Mouse (Mus musculus) left cerebral cortex, adult 18-20 months (tissue): ENCODE measurements around the gene Slc39a11. TPM values are rescaled to one million over a fixed set of nuclear protein-coding genes. Genes with fewer than 3 reads are reported as not detected.

ENCODE experiments used
- DNase-seq, 2 experiments: peaks; one replicate each; pipeline ENCODE4 v3.0.0; 2021 to 2022; ENCODE audit warnings: low spot score in 2 of 2, mixed read lengths in 1 of 2
- total RNA-seq, 2 experiments: library from RNA; stranded (reverse); gene quantifications; 2 replicates each; pipeline ENCODE4 v1.2.3; 2021

Gene Slc39a11
- total RNA-seq, 2 experiments from 2014 or later = 13.9 to 15.3 TPM

DNA sequence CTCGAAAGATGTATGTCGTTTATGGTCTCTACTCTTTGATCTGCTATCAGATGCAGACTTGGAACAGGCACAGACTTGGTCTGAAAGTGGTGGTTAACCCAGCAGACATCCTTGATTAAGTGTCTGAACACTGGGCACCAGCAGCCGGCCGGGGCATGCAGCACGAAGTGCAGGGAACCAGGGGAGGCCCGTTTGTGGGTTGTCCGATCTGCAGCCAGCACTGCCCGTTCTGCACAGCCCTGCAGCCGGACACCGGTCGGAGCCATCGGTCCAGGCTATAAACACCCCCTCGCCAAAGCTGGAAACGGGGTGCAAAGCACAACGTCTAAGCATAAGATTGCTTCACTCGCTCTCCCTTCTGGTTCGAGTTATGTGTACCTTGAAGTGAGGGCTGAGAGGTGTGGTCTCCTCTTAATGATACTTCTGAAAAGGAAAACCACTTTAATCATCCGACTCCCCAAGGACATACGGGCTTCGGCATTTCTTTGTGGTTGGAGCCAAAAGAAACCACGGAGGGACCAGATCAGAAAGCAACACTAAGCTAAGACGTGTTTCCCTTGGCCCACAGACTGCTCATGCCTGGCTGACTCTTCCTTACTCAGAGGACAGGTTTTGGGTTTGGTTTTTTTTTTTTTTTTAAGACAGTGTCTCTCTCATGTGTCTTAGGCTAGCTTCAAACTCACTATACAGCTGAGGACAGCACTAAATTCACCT is 352.8 kb downstream of the Slc39a11 start:
- no peak for DNase-seq

DNA sequence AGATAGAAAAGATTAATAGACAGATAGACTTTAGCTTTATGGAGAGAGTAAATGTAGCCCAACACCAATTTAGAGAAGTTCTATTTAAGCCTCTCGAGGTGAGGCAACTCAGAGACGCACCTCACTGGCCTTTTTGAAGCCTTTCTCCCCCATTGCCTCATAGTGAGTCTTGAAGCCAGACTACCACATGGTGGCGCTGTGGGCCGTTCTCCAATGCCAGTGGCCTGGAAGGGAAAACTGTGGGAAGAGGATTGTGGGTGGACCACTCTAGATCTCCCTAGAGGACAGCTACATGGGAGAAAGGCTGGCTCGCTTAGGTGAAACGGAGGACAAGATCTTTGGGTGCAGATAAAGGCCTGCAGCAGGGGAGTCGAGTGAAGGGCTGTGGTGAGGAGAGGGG is 353.7 kb downstream of the Slc39a11 start:
- DNase-seq = peak; percentile 86 to 92

DNA sequence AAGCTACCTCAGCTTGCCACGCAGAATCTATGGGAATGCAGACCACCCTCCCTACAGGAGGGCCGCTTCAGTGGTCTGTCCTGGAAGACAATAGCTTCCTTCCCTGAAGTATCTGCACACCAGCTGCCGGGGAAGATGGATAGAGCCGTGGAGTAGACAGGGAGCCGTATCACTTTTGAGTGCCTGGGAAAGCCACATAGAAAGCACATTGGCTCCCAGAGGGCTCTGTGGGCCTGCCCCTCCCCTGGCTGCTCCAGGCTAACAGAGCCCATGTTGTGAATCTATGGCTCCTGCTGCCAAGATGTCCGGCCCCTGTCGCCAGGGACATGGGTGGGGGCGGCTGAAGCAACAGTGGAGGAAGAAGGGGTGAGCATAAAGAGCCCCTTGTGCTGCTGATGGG is 355.4 kb downstream of the Slc39a11 start:
- DNase-seq = peak; percentile 10 to 20

DNA sequence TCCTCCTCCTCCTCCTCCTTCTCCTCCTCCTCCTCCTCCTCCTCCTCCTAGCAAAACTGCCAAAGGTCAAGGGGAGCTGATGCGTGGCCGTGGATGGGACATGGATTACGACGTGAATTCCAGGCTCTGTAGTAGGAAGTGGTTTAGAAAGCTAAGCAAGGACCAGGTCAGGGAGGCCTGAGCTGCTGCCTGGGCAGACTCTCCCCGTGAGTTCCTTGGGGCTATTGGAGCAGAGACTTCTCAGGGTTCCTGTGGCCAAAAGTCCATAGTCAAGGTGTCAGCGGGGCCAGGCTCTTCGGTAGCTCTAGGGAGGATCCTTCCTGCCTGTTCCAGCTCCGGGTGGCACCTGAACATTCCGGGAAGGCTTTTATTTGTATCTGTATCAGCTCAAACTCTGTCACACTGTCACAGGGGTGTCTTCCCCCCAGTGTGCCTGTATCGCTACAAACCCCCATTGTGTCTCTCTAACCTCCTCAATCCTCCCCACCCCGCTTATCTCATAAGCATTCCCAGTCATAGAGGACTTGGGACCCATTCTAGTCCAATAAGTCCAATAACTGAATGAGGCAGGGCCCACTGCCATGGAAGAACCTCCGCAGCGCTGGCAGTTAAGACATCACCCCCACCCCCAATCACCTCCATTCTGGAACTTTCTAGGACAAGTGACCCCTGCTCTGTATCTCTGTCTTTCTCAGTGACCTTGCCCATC is 356.8 kb downstream of the Slc39a11 start:
- DNase-seq = no peak

DNA sequence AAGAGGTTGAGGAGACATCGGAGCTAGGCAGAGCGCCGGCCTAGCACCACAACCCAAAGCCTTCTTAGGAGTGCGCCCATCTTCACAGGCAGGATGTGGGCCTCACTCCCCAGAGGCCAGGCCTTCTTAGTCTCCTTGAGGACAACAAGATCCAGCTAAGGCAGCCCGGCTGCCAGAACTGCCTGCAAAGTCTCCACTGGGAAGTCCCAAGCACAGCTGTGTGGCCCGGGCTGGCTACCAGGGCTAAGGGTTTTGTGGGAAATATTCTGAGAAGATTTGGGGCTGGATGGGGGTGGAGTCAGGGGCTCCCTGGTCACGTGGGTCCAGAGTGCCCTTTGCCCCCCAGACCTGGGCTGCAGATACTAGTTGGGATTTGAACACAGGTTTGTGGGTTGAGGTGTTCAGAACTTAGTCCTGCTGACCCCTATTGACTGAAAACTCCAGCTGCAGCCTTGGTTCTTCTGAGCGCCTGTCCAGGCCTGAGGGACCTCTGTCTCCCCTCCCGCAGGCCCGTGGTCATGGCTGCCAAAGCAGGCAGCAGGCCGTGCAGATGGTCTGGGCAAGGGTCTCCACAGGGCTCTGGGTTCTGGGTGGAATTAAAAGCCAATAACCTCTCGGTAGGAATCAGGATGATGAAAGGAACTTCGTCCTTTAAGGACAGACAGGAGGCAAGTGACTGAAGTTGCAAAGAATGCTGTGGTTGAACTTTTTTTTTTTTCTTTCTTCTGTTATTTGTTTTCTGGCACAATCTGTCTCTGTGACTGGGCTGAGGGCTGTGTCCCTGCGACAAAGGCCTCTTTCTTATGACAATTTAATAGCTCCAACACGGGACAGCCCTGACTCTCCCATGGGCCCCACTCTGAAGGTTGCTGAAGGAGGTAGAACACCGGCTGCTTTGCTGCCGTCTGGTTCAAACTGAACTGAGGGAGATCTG is 357.8 kb downstream of the Slc39a11 start:
- DNase-seq = no peak

DNA sequence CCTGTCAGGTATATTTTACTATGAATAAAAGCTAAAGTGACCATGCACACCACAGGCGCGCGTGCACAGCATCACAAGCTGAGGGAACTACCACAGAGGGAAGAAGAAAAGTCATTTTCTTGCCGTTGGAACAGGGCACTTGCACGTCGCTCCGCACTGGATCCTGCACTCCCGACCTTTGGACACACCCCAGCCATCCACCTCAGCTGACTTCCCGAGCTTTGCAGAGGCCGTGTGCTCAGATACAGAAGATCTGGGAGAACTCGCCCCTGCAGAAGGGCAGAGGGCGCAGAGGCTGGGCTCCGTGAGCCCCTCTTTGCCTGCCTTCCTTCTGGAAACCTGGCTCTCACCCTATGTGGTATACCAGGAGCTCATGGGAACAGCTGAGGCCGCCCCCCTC is 359.0 kb downstream of the Slc39a11 start:
- DNase-seq = no peak

DNA sequence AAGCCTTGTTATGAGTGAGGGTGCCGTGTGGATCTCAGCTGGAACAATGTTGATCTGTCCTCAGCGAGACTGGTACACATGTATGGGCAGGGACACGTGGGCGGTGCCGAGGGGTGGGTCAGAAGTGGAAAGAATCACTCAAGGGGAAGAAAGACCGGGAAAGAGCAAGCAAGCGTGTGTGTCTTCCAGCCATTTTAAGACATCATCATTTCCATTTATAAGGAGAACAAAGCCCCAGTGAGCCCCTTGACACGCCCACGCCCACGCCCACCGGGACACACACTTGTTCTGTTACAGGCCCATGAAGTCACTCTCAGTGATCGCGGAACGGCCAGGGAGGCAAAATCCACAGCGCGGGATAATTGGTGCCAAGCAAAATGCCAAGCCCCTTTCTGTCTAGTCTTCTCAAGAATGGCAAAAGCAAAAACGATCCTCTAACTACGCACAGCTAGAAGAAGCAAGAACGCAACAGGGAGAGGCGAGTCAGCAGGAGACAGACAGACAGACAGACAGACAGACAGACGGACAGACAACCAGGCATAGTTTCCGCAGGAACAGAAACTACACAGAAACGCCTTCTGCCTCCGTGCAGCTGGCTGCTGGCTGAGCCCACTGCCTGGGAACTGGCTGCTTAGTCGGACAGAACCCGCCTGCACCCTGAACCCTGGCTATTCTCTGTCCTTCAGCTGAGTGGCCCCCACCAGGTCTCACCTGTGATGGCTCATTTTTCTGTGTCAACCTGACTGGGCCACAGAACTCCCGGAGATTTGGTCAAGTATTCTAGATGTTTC is 364.7 kb downstream of the Slc39a11 start:
- no peak for DNase-seq

DNA sequence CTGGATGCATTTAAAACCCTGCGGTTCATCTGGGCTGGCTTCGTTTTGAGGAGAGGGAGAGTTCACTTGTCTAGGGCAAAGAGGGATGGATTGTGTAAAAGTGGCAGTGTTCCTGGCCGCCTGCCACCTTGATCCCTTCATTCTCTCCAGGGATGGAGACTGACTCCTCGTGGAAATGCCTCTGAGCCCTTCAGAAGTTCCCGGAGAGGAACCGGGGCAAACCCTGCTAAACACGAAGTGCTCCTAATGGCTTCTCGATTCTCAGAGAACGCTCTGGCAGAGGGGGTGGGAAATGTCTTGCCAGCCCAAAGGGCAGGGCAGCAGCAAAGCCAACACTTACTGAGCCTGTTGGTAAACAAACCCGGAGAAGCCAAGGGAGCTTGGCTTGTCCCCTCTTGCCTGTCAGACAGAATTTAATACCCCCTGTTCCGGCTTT is 366.5 kb downstream of the Slc39a11 start:
- peak; percentile 21 to 26 for DNase-seq

DNA sequence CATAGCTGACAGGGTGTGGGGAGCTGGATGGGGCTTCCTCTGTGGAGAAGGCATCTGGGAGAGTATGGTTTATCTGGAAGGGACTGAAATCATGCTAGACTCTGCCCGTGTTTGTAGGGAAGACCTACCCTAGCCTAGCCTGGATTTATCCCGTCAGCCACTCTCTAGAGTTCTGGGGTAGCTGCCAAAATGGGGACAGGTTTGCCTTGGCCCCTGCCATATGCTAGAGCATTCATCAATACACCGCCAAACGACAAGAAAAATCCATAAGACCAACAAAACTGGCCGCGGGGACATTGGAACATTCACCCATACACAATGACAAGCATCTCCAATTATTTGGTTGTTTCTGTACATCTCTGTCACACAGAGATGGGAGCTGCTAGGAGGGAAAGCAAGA is 371.6 kb downstream of the Slc39a11 start:
- DNase-seq = no peak

DNA sequence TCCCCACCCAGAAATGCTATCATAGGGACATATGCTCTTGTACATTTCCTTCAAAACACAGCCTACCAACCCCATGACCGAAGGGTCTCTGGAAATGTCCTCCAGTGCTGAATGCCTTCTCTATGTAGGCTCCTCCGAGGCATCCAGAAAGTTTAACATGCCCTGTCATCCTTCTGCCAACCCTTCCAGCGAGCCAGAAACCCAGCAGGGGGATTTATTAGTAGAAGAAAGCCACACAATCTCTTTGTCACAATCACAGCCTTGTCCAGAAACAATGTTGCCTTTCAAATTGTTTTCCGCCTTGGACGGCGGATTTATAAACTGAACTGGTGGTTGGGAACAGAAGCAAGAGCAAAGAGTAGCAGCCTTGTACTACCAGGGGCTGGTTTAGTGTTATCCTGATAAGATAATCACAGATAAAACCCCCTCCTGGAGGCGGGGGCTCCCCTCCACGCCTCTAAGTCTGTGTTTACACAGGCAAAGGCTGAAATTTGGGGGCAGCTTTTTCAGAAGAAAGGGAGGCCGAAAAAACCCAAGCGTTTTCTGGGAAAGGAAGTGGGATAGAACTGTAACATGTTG is 372.8 kb downstream of the Slc39a11 start:
- no peak for DNase-seq

DNA sequence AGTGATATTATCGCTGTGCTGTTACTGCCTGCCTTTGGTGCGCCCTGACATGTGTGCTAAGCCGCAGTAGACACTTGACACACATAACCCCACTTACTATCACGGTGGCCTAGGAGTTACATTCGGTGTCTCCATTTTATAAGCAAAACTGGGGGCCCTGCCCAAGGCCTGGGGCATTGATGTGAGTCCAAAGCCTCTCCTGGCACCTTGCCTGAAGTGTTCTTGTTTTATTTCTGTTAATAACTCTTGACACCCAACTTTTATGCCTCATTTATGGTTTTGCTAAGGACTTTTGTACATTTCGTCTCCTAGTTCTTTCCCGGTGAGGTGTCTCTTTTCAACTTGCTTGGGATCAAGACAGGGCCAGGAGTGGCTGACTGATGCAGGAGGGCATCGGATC is 373.4 kb downstream of the Slc39a11 start:
- no peak for DNase-seq

DNA sequence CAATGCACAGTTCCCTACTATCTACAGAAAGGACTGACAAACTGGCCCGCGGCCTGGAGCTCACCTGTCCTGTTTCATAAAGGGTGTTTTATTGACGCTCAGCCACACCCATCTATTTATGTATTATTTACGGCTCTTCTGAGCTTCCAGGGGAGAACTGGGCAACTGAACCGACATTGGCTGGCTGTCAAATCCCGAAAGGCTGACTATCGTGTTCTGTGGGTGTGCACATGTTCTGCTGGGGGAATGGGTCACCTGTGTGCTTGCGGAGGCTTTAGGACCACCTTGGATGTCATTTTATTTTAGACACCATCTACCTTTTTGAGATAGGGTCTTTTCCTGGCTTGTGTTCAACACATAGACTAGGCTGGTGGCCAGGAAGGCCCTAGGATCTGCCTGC is 375.8 kb downstream of the Slc39a11 start:
- no peak for DNase-seq

DNA sequence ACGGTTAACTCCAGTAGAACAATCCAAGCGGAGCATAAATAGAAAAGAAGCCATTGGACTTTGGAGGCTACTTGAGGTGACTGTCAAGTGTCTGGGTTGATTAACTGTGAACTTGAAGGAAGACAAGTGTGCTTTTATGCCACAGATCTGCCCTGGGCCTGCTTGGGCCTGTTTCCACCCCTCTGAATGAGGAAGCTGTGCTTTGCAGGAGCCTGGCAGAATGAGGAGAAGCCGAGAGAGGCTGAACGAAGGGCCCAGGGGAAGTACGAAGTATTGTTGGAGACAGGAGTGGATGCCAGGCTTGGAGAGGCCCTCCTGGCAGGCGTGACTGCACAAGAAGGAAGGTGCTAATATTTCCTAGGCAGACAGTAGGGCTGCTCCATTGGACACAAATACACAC is 378.0 kb downstream of the Slc39a11 start:
- DNase-seq = no peak

DNA sequence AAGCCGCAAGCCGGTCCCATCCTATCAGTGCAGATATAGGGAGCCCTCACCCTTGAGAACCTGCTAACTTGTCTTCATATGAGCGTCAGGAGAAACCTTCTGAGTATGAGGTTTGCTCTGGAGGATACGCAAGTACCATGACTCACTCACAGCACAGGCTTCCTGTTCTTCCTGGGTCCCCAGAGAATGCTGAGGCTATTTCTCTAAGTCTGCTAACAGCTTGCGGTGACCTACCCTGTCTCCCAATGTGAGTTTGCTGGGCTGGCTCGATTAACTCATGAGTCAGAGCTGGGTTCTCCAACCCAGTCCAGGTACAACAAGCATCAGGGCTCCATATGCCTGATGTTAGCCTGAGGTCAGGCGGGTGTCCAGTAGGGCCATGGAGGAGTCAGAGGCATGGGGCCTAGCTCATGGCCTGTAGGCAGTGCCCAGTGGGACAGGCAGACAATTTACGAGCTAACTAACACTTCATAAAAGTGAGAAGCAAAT is 381.0 kb downstream of the Slc39a11 start:
- no peak for DNase-seq

DNA sequence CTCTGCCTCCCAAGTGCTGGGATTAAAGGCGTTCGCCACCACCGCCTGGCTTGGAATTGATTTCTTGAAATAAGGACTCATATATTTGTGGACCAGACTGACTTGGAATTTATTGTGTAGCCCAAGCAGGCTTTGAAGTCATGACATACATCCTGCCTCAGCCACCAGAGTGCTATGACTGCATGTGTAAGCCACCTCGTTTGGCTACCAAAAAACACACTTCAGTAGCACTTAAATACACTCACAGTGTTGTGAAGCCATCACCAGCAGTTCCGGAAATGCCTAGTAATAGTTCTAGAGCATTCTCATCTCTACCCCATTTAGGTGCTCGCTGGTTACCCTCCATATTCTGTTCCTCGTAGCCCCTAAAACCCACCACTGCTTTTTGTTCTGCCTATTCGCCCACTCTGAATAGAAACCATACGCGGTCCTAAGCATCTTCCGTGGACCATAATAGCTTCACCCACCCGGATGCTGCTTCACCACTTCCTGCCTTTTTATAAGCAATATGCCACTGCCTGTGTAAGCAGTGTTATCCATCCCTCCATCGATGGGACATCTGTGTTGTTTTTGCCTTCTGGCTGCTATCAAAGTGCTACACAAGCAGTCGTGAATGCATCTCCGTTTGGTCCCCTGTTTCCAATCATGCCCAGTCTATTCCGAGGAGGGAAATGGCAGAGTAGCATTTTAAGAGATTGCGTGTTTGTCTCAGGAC is 382.2 kb downstream of the Slc39a11 start:
- DNase-seq = no peak

DNA sequence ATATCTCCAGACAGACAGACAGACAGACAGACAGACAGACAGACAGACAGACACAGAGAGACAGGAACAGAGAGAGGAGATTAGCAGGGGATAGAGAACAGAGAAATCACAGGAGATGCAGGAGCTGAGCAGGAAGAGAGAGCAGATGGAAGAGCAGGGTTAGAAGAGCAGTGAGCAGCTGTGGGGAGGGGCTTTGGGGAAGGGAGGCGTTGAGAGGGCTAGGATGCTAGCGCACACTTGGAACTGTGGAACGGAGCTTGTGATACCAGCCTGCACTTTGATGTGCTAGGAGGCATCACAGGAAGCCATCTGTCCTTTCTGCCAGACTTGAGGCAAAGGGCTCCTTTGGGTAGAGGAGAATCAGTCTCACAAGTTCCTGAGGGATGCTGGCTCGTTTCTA is 383.2 kb downstream of the Slc39a11 start:
- DNase-seq = peak; percentile 7 to 12

DNA sequence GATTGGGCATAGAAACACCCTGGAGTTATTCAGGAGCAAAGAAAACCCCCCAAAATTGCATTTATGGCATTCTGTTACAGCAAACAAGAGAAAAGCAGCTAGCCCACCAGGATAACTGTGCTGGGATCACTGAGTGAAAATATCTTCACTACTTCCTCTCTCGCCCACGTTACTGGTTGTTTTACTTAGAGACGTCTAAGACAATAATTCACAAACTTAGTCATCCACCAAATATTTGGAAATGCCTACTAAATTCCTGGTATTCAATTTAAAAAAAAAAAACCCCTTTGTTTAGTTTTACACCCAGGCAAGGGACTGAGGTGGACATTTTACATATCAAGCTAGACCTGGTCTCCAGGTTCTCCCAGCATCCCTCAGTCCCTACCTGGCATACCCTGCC is 384.3 kb downstream of the Slc39a11 start:
- DNase-seq = no peak

DNA sequence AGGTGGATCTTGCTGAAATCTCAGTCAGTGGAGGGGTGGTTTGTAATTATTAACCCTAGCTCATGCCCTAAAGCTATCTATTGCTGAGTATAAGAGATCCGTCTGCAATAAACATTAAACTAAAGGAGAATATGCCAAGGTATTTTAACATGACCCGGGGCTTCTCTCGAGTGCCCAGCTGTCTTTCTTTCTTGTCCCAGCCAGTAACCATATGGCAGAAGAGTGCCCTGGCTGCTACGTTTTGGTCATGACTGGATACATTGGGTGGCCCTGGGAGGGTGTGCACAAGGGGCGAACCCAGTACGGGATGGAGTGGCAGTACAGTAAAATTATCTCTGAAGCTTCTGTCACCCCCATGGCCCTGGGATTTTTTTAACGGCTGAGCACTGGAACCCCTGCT is 385.9 kb downstream of the Slc39a11 start:
- no peak for DNase-seq

DNA sequence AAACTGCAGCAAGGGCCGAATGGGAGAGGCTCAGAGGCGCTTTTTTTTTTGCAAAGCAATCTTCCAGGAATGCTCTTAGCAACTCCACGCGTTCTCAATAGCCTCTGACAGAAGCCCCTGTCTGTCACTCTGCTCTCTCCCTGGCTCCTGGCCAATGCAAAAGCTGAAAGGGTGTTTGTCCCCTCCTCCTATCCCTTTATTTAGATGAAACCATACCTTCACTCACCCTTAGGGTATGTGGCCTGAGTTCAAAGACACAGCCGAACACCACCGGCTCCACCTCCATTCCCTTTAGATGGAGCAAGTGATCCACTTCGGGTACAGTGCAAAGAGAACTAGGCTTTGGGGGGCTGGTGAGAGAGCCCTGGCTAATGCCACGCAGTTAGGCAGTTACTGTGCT is 387.8 kb downstream of the Slc39a11 start:
- no peak for DNase-seq

DNA sequence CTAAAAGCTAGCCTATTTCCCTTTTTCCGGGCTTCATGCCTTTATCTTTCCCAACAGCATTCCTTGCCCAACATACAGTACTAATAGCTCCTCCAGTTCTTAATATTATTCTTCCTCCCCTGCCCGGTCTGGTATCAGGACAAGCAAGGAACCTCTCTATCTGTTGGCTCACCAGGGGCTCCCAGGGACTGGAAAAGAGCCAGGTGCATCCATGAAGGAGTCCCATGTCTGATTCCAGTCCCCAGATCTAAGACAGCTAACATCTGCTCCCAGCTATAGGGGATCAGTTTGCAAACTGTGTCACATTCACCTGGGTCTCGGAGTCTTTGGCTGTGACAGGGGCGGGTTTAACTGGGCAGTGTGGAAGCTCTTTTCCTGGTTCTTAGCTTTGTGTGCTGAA is 388.5 kb downstream of the Slc39a11 start:
- no peak for DNase-seq
